Mouse (Mus musculus): ENCODE measurements at regions not wholly inside any gene's neighbourhood (a gene's known extent, or its start where the extent isn't known, plus 50 kb on each side); places are given as distances from the start of the nearest gene placed in this dataset.

DNA sequence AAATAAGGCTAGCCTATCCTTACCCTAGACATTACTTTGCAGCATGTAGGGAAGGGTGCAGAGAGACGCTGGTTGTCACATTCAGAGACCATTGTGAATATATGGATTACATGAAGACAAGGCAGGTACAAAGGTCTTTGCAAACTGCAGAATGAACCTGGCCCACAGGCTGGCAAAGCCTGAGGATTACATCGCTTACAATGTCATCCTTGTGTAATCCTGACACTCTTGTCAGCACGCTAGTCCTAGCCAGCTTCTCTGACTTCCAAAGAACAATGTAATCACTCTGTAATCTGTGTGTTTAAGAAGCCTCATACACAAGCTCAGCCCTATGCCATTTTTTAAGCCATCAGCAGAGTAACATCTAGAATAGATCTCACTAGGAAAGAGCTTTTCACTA lies 69.6 kb upstream of the Foxq1 start:
- WGBS: 78% methylated on average over 3 of the region's 3 CpGs
- Histone ChIP-seq H3K36me3 (replicated peaks; ENCODE audit: control insufficient read depth, insufficient read depth, low read length) (no peaks in the 10 kb centered on the region), H3K9me3 (replicated peaks; ENCODE audit: control insufficient read depth, low read length) (no peaks in the 10 kb centered on the region), H3K4me2 (ENCODE audit: low read depth, low read length) (no peak overlapping the region), H3K27me3 (ENCODE audit: control insufficient read depth, insufficient read depth, low read length) (no peaks in the 10 kb centered on the region), H3K9ac (replicated peaks; ENCODE audit: low read depth, low read length) (no peak overlapping the region), H3K27ac (ENCODE audit: low read depth) (no peak overlapping the region), H3K4me3 (ENCODE audit: low read depth, low read length) (no peak overlapping the region), H3K4me1 (ENCODE audit: control insufficient read depth, insufficient read depth) (no peaks in the 10 kb centered on the region)
- DNase-seq (ENCODE audit: low spot score) (no peak), ATAC-seq (ENCODE audit: insufficient read depth, low read depth) (no peak)
- no peak for TF ChIP-seq CTCF (IDR thresholded peaks at IDR 0.05; ENCODE audit: low read depth)
- no peak for TF ChIP-seq EP300 (IDR thresholded peaks at IDR 0.05; ENCODE audit: low read depth)

DNA sequence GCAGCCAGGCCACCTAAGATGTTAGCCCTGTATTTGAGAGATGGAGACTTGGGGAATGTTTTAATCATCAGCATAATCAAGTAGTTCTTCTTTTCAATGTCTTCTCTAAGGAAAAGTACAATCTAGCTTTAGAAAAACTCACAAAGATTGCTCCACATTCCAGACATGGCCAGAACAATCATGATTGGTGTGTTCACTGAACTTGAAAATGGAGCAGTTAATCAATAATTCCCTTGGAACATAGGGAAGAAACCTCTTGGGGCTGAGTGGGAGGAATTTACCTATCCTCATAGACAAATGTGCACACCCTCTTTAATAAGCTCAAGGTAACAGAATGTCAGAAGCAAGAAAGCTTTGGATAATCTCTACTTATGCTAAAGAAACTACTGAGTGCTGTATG lies 67.7 kb upstream of the Foxq1 start:
- TF ChIP-seq EP300 (IDR thresholded peaks at IDR 0.05; ENCODE audit: low read depth) (no peak), CTCF (IDR thresholded peaks at IDR 0.05; ENCODE audit: low read depth) (no peak)
- H3K27me3 ChIP-seq (ENCODE audit: control insufficient read depth, insufficient read depth, low read length): no peaks in the 10 kb centered on the region
- DNase-seq (ENCODE audit: low spot score) (no peak), ATAC-seq (ENCODE audit: insufficient read depth, low read depth) (no peak)
- no peak overlapping the region for H3K27ac ChIP-seq (ENCODE audit: low read depth)
- no peaks in the 10 kb centered on the region for H3K4me1 ChIP-seq (ENCODE audit: control insufficient read depth, insufficient read depth)
- H3K4me2 ChIP-seq (ENCODE audit: low read depth, low read length): no peak overlapping the region
- no peak overlapping the region for H3K4me3 ChIP-seq (ENCODE audit: low read depth, low read length)
- no peaks in the 10 kb centered on the region for H3K36me3 ChIP-seq (replicated peaks; ENCODE audit: control insufficient read depth, insufficient read depth, low read length)
- no peak overlapping the region for H3K9ac ChIP-seq (replicated peaks; ENCODE audit: low read depth, low read length)
- H3K9me3 ChIP-seq (replicated peaks; ENCODE audit: control insufficient read depth, low read length): no peaks in the 10 kb centered on the region

DNA sequence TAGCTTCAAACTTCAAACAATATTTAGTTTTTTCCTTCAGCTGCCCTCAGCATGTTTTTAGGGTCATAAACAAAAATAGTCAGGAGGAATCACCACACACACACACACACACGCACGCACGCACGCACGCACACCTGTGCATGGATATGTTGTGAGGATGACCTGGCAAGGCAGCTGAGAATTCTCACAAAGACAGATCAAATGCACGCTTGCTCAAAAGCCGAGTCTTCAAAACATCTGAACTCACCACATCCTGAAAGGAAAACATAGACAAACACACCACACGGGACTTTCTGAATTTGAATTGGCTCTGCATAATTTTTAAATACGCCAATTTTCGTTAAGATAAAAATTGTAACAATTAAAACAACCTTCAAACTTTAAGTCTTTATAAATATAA lies 52.7 kb upstream of the Foxq1 start:
- no peak for DNase-seq (ENCODE audit: low spot score)
- Histone ChIP-seq H3K36me3 (replicated peaks; ENCODE audit: control insufficient read depth, insufficient read depth, low read length) (no peaks in the 10 kb centered on the region), H3K4me3 (ENCODE audit: low read depth, low read length) (no peak overlapping the region), H3K4me2 (ENCODE audit: low read depth, low read length) (no peak overlapping the region), H3K27me3 (ENCODE audit: control insufficient read depth, insufficient read depth, low read length) (no peaks in the 10 kb centered on the region), H3K27ac (ENCODE audit: low read depth) (no peak overlapping the region), H3K4me1 (ENCODE audit: control insufficient read depth, insufficient read depth) (no peaks in the 10 kb centered on the region), H3K9ac (replicated peaks; ENCODE audit: low read depth, low read length) (no peak overlapping the region), H3K9me3 (replicated peaks; ENCODE audit: control insufficient read depth, low read length) (no peaks in the 10 kb centered on the region)
- ATAC-seq (ENCODE audit: insufficient read depth, low read depth): no peak
- TF ChIP-seq CTCF (IDR thresholded peaks at IDR 0.05; ENCODE audit: low read depth) (no peak), EP300 (IDR thresholded peaks at IDR 0.05; ENCODE audit: low read depth) (no peak)
- WGBS: 80% methylated on average over 10 of the region's 10 CpGs

DNA sequence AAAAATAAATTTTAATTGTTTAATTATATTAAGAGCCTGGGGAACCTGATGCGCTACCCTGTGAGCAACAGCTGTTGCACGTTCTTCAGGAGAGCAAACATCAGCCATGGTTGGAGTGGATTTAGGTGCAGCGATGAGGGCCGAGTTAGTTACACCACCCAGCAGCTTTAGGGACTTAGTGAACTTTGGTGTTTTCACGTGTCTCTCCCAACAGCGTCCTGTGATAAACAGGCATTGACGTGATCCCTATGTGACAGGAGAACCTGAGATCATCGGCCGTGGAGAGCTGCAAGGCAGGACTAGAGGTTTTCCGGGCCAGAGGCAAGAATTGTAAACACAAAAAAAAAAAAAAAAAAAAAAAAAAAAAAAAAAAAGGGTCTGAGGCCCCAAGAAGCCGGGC lies 52.1 kb upstream of the Foxq1 start:
- ATAC-seq (ENCODE audit: insufficient read depth, low read depth) (no peak), DNase-seq (ENCODE audit: low spot score) (no peak)
- Histone ChIP-seq H3K9me3 (replicated peaks; ENCODE audit: control insufficient read depth, low read length) (no peaks in the 10 kb centered on the region), H3K9ac (replicated peaks; ENCODE audit: low read depth, low read length) (no peak overlapping the region), H3K4me2 (ENCODE audit: low read depth, low read length) (no peak overlapping the region), H3K27me3 (ENCODE audit: control insufficient read depth, insufficient read depth, low read length) (no peaks in the 10 kb centered on the region), H3K36me3 (replicated peaks; ENCODE audit: control insufficient read depth, insufficient read depth, low read length) (no peaks in the 10 kb centered on the region), H3K4me3 (ENCODE audit: low read depth, low read length) (no peak overlapping the region), H3K4me1 (ENCODE audit: control insufficient read depth, insufficient read depth) (no peaks in the 10 kb centered on the region), H3K27ac (ENCODE audit: low read depth) (no peak overlapping the region)
- TF ChIP-seq EP300 (IDR thresholded peaks at IDR 0.05; ENCODE audit: low read depth) (no peak), CTCF (IDR thresholded peaks at IDR 0.05; ENCODE audit: low read depth) (no peak)
- 83% methylated on average over 11 of the region's 11 CpGs for WGBS

DNA sequence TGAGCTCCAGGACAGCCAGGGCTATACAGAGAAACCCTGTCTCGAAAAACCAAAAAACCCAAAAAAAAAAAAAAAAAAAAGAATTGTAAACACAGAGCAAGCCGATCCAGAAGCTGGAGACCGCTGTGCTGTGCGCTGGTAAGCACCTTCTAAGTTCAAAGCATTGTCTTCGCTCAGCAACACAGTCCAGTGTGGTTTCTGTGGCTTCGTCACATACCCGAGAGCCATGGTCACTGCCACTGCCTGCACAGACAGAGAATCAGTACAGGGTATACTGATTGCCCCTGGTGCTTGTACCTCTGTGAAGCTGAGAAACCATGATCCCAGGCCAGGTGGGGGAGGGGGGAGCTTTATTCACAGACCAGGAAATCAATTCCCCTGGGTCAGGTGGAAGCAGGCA lies 51.6 kb upstream of the Foxq1 start:
- no peaks in the 10 kb centered on the region for H3K9me3 ChIP-seq (replicated peaks; ENCODE audit: control insufficient read depth, low read length)
- no peaks in the 10 kb centered on the region for H3K4me1 ChIP-seq (ENCODE audit: control insufficient read depth, insufficient read depth)
- no peaks in the 10 kb centered on the region for H3K36me3 ChIP-seq (replicated peaks; ENCODE audit: control insufficient read depth, insufficient read depth, low read length)
- no peak overlapping the region for H3K4me3 ChIP-seq (ENCODE audit: low read depth, low read length)
- ATAC-seq (ENCODE audit: insufficient read depth, low read depth): no peak
- no peaks in the 10 kb centered on the region for H3K27me3 ChIP-seq (ENCODE audit: control insufficient read depth, insufficient read depth, low read length)
- no peak overlapping the region for H3K4me2 ChIP-seq (ENCODE audit: low read depth, low read length)
- H3K9ac ChIP-seq (replicated peaks; ENCODE audit: low read depth, low read length): no peak overlapping the region
- 85% methylated on average over 6 of the region's 7 CpGs for WGBS
- no peak overlapping the region for H3K27ac ChIP-seq (ENCODE audit: low read depth)
- DNase-seq (ENCODE audit: low spot score): no peak
- TF ChIP-seq EP300 (IDR thresholded peaks at IDR 0.05; ENCODE audit: low read depth) (no peak), CTCF (IDR thresholded peaks at IDR 0.05; ENCODE audit: low read depth) (no peak)

DNA sequence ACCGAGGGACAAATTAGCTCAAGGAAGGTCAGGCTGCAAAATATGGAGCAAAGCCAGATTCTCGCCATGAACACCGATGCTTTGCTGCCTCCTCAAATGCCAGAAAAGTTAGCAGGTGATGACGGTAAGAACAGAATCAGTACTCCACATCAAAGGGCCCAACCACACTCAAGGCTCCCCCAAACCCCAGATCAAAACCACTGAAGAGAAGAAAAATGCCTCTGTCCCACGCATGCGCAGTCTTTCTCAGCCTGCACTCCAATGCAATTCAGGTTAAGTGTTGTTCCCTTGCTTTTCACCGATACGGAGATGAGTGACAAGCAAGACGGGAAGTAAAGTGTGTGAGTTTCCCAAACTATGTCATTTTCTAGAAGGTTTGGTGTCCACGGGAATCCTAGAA lies 50.5 kb upstream of the Foxq1 start:
- Histone ChIP-seq H3K27me3 (ENCODE audit: control insufficient read depth, insufficient read depth, low read length) (no peaks in the 10 kb centered on the region), H3K4me3 (ENCODE audit: low read depth, low read length) (no peak overlapping the region), H3K27ac (ENCODE audit: low read depth) (no peak overlapping the region), H3K36me3 (replicated peaks; ENCODE audit: control insufficient read depth, insufficient read depth, low read length) (no peaks in the 10 kb centered on the region), H3K9me3 (replicated peaks; ENCODE audit: control insufficient read depth, low read length) (no peaks in the 10 kb centered on the region), H3K4me2 (ENCODE audit: low read depth, low read length) (no peak overlapping the region), H3K9ac (replicated peaks; ENCODE audit: low read depth, low read length) (no peak overlapping the region), H3K4me1 (ENCODE audit: control insufficient read depth, insufficient read depth) (no peaks in the 10 kb centered on the region)
- WGBS: 68% methylated on average over 10 of the region's 10 CpGs
- ATAC-seq (ENCODE audit: insufficient read depth, low read depth): no peak
- no peak for TF ChIP-seq CTCF (IDR thresholded peaks at IDR 0.05; ENCODE audit: low read depth)
- DNase-seq (ENCODE audit: low spot score): no peak
